Mouse (Mus musculus) liver, embryonic 14.5 days (tissue): Measurements from ENCODE around the gene Lrrtm1.

Experiments used
- CTCF ChIP-seq: IDR thresholded peaks from 2 replicates; pipeline ENCODE4 v1.5.1; 2016; ENCODE audit warnings: antibody characterized with exemption, low read depth, control low read depth
- EP300 ChIP-seq: IDR thresholded peaks from 2 replicates; pipeline ENCODE4 v1.6.1; 2016; ENCODE audit warnings: antibody characterized with exemption, low read depth

- no peak for TF ChIP-seq EP300
- TF ChIP-seq CTCF, result no peak
Measured at GRCm38 (mm10) chr6:77306796-77307195, 64.3 kb downstream of the Lrrtm1 start.
